Mouse (Mus musculus) pancreas, adult 10 weeks (tissue): Measurements from ENCODE around the gene R3hdm4. TPM values are rescaled to one million over a fixed set of nuclear protein-coding genes. Genes with fewer than 3 reads are reported as not detected.

ENCODE experiments used
- polyA plus RNA-seq: library from polyadenylated mRNA; stranded (reverse); fragments of 350-450 nt; fragmentation: Illumina TruSeq; extraction: RNeasy Lipid Tissue Mini Kit (QIAGEN cat#74804); gene quantifications from one replicate; pipeline ENCODE4 v1.2.3, GENCODE M21; 2015; ENCODE audit warnings: low read depth, low replicate concordance; ENCODE audit not compliant: insufficient read depth

Gene R3hdm4
- 19.0 TPM for polyA plus RNA-seq

GRCm38 (mm10) chr10:79920958-79921535 lies at the start of gene R3hdm4:
Gene R3hdm4, minus strand, starts transcription at chr10:79921208.

GRCm38 (mm10) chr10:79970415-79971182 lies 49.6 kb upstream of the R3hdm4 start, which contains the start of gene Grin3b:
Gene Grin3b, plus strand, starts transcription at chr10:79970715.

GRCm38 (mm10) chr10:79959847-79960601 lies 39.0 kb upstream of the R3hdm4 start, which contains the start of gene Wdr18:
Gene Wdr18, plus strand, starts transcription at chr10:79960152.

GRCm38 (mm10) chr10:79926491-79927323 lies 5.7 kb upstream of the R3hdm4 start, which contains the start of gene Arid3a:
Gene Arid3a, plus strand, starts transcription at chr10:79927043.

GRCm38 (mm10) chr10:79916808-79917531 lies 4.0 kb downstream of the R3hdm4 start, which contains the start of gene Kiss1r:
Gene Kiss1r, plus strand, starts transcription at chr10:79916971.

GRCm38 (mm10) chr10:79910556-79910955 lies 10.5 kb downstream of the R3hdm4 start, which contains the start of gene Gm26602:
Gene Gm26602, plus strand, starts transcription at chr10:79910856.

GRCm38 (mm10) chr10:79908167-79909091 lies 12.6 kb downstream of the R3hdm4 start, which contains the start of gene Med16:
Gene Med16, minus strand, starts transcription at chr10:79908923.

GRCm38 (mm10) chr10:79890670-79891069 lies 30.3 kb downstream of the R3hdm4 start, which contains the start of gene Cfd:
Gene Cfd, plus strand, starts transcription at chr10:79890853.

GRCm38 (mm10) chr10:79886054-79886453 lies 35.0 kb downstream of the R3hdm4 start, which contains the start of gene Elane:
Gene Elane, plus strand, starts transcription at chr10:79886247.

GRCm38 (mm10) chr10:79874290-79874862 lies 46.6 kb downstream of the R3hdm4 start, which contains the start of the genes Prtn3 and Plppr3:
Gene Prtn3, plus strand, starts transcription at chr10:79874476.
Gene Plppr3, minus strand, starts transcription at chr10:79874634.

Other genes starting within 250 kb of the R3hdm4 start
- gene Cdc34, start 239.0 kb downstream of the R3hdm4 start, polyA plus RNA-seq, result 47.7 TPM
- 0.74 TPM for gene Gzmm, start 232.2 kb downstream of the R3hdm4 start, polyA plus RNA-seq
- gene Bsg, start 216.7 kb downstream of the R3hdm4 start, polyA plus RNA-seq, result 168 TPM
- gene Hcn2, start 204.6 kb downstream of the R3hdm4 start, polyA plus RNA-seq, result 0.83 TPM
- gene Polrmt, start 174.6 kb downstream of the R3hdm4 start, polyA plus RNA-seq, result 29.7 TPM
- not detected for gene Fgf22, start 166.1 kb downstream of the R3hdm4 start, polyA plus RNA-seq
- 22.3 TPM for gene Rnf126, start 154.3 kb downstream of the R3hdm4 start, polyA plus RNA-seq
- gene Fstl3, start 143.9 kb downstream of the R3hdm4 start, polyA plus RNA-seq, result 7.2 TPM
- not detected for gene Prss57, start 130.2 kb downstream of the R3hdm4 start, polyA plus RNA-seq
- gene Palm, start 127.6 kb downstream of the R3hdm4 start, polyA plus RNA-seq, result 13.2 TPM
- gene Misp, start 100.2 kb downstream of the R3hdm4 start, polyA plus RNA-seq, result 1.3 TPM
- 39.5 TPM for gene Ptbp1, start 66.8 kb downstream of the R3hdm4 start, polyA plus RNA-seq
- gene Prtn3, start 46.7 kb downstream of the R3hdm4 start, polyA plus RNA-seq, result 1.1 TPM
- gene Plppr3, start 46.6 kb downstream of the R3hdm4 start, polyA plus RNA-seq, result 2.6 TPM
- not detected for gene Elane, start 35.0 kb downstream of the R3hdm4 start, polyA plus RNA-seq
- 168 TPM for gene Cfd, start 30.4 kb downstream of the R3hdm4 start, polyA plus RNA-seq
- gene Med16, start 12.3 kb downstream of the R3hdm4 start, polyA plus RNA-seq, result 4.0 TPM
- gene Gm26602, start 10.4 kb downstream of the R3hdm4 start, polyA plus RNA-seq, result not detected
- not detected for gene Kiss1r, start 4.2 kb downstream of the R3hdm4 start, polyA plus RNA-seq
- 1.0 TPM for gene Arid3a, start 5.8 kb upstream of the R3hdm4 start, polyA plus RNA-seq
- 6.9 TPM for gene Wdr18, start 38.9 kb upstream of the R3hdm4 start, polyA plus RNA-seq
- not detected for gene Grin3b, start 49.5 kb upstream of the R3hdm4 start, polyA plus RNA-seq
- 36.8 TPM for gene Tmem259, start 63.1 kb upstream of the R3hdm4 start, polyA plus RNA-seq
- 13.6 TPM for gene Cnn2, start 67.4 kb upstream of the R3hdm4 start, polyA plus RNA-seq
- 6.0 TPM for gene Abca7, start 75.3 kb upstream of the R3hdm4 start, polyA plus RNA-seq
- 4.5 TPM for gene Arhgap45, start 95.4 kb upstream of the R3hdm4 start, polyA plus RNA-seq
- gene Polr2e, start 118.6 kb upstream of the R3hdm4 start, polyA plus RNA-seq, result 33.6 TPM
- 266 TPM for gene Gpx4, start 126.0 kb upstream of the R3hdm4 start, polyA plus RNA-seq
- gene Sbno2, start 184.4 kb upstream of the R3hdm4 start, polyA plus RNA-seq, result 6.5 TPM
- 77.4 TPM for gene Stk11, start 194.6 kb upstream of the R3hdm4 start, polyA plus RNA-seq
- gene Atp5d, start 217.4 kb upstream of the R3hdm4 start, polyA plus RNA-seq, result 84.2 TPM
- gene Cbarp, start 219.6 kb upstream of the R3hdm4 start, polyA plus RNA-seq, result 5.9 TPM
- gene Midn, start 227.1 kb upstream of the R3hdm4 start, polyA plus RNA-seq, result 10.8 TPM
- gene Cirbp, start 244.8 kb upstream of the R3hdm4 start, polyA plus RNA-seq, result 33.4 TPM